In genomic region chr16:10786288-10786687, GRCm38 (mm10) we compare ENCODE assay signal across 8 mouse cellular contexts. TPM values are rescaled to one million over a fixed set of nuclear protein-coding genes. Genes with fewer than 3 reads are reported as not detected.
DNase-seq lines count a peak whose midpoint lies in the region; ATAC-seq lines count a peak whose summit lies in the region.

No protein-coding gene starts in this region.

- peak overlapping the region; percentile 92 for H3K4me3 ChIP-seq in brown adipose tissue, adult 24 weeks (ENCODE audit: insufficient read depth, low read depth, low read length)
- peak overlapping the region; percentile 85 for H3K4me3 ChIP-seq in heart, embryonic 13.5 days
- H3K4me3 ChIP-seq in liver, embryonic 12.5 days = peak overlapping the region; percentile 81
- peak overlapping the region; percentile 76 for H3K4me3 ChIP-seq in stomach, embryonic 15.5 days (replicated peaks)

- peaks cover 5% of the 10 kb centered on the region; the same call in 1 of the 2 replicates for H3K36me3 ChIP-seq in heart, embryonic 13.5 days
- no peaks in the 10 kb centered on the region for H3K36me3 ChIP-seq in liver, embryonic 12.5 days
- no peaks in the 10 kb centered on the region for H3K36me3 ChIP-seq in stomach, embryonic 15.5 days

- H3K9me3 ChIP-seq in heart, embryonic 13.5 days = no peaks in the 10 kb centered on the region
- no peaks in the 10 kb centered on the region for H3K9me3 ChIP-seq in liver, embryonic 12.5 days (replicated peaks)
- no peaks in the 10 kb centered on the region for H3K9me3 ChIP-seq in stomach, embryonic 15.5 days

- no peaks in the 10 kb centered on the region for H3K4me1 ChIP-seq in brown adipose tissue, adult 24 weeks (ENCODE audit: control insufficient read depth, insufficient read depth, insufficient read length, low read length)
- H3K4me1 ChIP-seq in heart, embryonic 13.5 days = peaks cover 48% of the 10 kb centered on the region
- peaks cover 41% of the 10 kb centered on the region for H3K4me1 ChIP-seq in liver, embryonic 12.5 days
- peaks cover 36% of the 10 kb centered on the region for H3K4me1 ChIP-seq in stomach, embryonic 15.5 days

- H3K27ac ChIP-seq in brown adipose tissue, adult 24 weeks (replicated peaks; ENCODE audit: low read depth, low read length) = peak overlapping the region; percentile 92
- peak overlapping the region; percentile 96 for H3K27ac ChIP-seq in heart, embryonic 13.5 days (replicated peaks)
- peak overlapping the region; percentile 82 for H3K27ac ChIP-seq in liver, embryonic 12.5 days
- peak overlapping the region; percentile 100 for H3K27ac ChIP-seq in stomach, embryonic 15.5 days

- peak; percentile 62 for DNase-seq in fat pad, adult 2 months (ENCODE audit: extremely low read depth, low read depth, low spot score)
- peak; percentile 91 for DNase-seq in kidney, postnatal 10 days
- DNase-seq in natural killer cell, adult 2 months (ENCODE audit: low spot score in 2 of 2) = peak; percentile 80 to 84

- peak overlapping the region; percentile 93 for H3K9ac ChIP-seq in heart, embryonic 13.5 days
- peak overlapping the region; percentile 76 for H3K9ac ChIP-seq in liver, embryonic 12.5 days
- peak overlapping the region; percentile 66; the same call in 1 of the 2 replicates for H3K9ac ChIP-seq in stomach, embryonic 15.5 days

- H3K27me3 ChIP-seq in heart, embryonic 13.5 days (replicated peaks) = peaks cover 8% of the 10 kb centered on the region; the same call in 1 of the 2 replicates
- peaks cover 75% of the 10 kb centered on the region for H3K27me3 ChIP-seq in liver, embryonic 12.5 days (replicated peaks)
- no peaks in the 10 kb centered on the region for H3K27me3 ChIP-seq in stomach, embryonic 15.5 days (replicated peaks)

- peak; percentile 49 for ATAC-seq in CD4-positive, CD25-positive, alpha-beta regulatory T cell, adult 4 months
- no peak for ATAC-seq in heart, embryonic 13.5 days (ENCODE audit: extremely low read depth, insufficient number of reproducible peaks, low FRiP score, low TSS enrichment)
- ATAC-seq in liver, embryonic 12.5 days = peak; percentile 50
- ATAC-seq in stomach, embryonic 15.5 days (ENCODE audit: insufficient read depth, low FRiP score, low read depth) = peak; percentile 41

- H3K4me2 ChIP-seq in heart, embryonic 13.5 days = peak overlapping the region; percentile 97
- H3K4me2 ChIP-seq in liver, embryonic 12.5 days = peak overlapping the region; percentile 99
- peak overlapping the region; percentile 96 for H3K4me2 ChIP-seq in stomach, embryonic 15.5 days

- WGBS in heart, embryonic 13.5 days = 2% methylated on average over 9 of the region's 9 CpGs
- under 1% methylated on average over 9 of the region's 9 CpGs for WGBS in liver, embryonic 12.5 days (ENCODE audit: insufficient replicate concordance)
- 1% methylated on average over 9 of the region's 9 CpGs for WGBS in stomach, embryonic 15.5 days

RNA-seq across cellular contexts. Expression of gene Socs1, which starts 1.0 kb away (rescaled TPM):
- polyA plus RNA-seq in CD4-positive, CD25-positive, alpha-beta regulatory T cell, adult 4 months (2017; shearing (Covaris generic)) = 1 to 10 TPM; 2.5 to 3.9 TPM
- 0.54 TPM in 1 of 2 replicates, not detected in the other for polyA plus RNA-seq in brown adipose tissue, adult 24 weeks (2012; ENCODE audit: insufficient read depth, insufficient read length, missing spikeins)
- polyA plus RNA-seq in heart, embryonic 13.5 days (2015; fragmentation: Nextera tagmentation; extraction: Ambion mirVana) = 4.8 and 5.7 TPM in 2 replicates
- polyA plus RNA-seq in liver, embryonic 12.5 days (2016; fragmentation: Nextera tagmentation; extraction: Ambion mirVana) = 1.8 TPM in 2 replicates
- polyA plus RNA-seq in stomach, embryonic 15.5 days (2015; fragmentation: Nextera tagmentation; extraction: Ambion mirVana) = 9.0 and 10.2 TPM in 2 replicates

RNA-seq across cellular contexts. Expression of gene Tnp2, which starts 2.2 kb away (rescaled TPM):
- 1 to 10 TPM; 2.4 to 3.7 TPM for polyA plus RNA-seq in CD4-positive, CD25-positive, alpha-beta regulatory T cell, adult 4 months (2017; shearing (Covaris generic))
- polyA plus RNA-seq in brown adipose tissue, adult 24 weeks (2012; ENCODE audit: insufficient read depth, insufficient read length, missing spikeins) = not detected in 2 replicates
- not detected in 2 replicates for polyA plus RNA-seq in heart, embryonic 13.5 days (2015; fragmentation: Nextera tagmentation; extraction: Ambion mirVana)
- polyA plus RNA-seq in liver, embryonic 12.5 days (2016; fragmentation: Nextera tagmentation; extraction: Ambion mirVana) = not detected in 2 replicates
- not detected in 2 replicates for polyA plus RNA-seq in stomach, embryonic 15.5 days (2015; fragmentation: Nextera tagmentation; extraction: Ambion mirVana)

RNA-seq across cellular contexts. Expression of gene Prm3, which starts 4.4 kb away (rescaled TPM):
- polyA plus RNA-seq in CD4-positive, CD25-positive, alpha-beta regulatory T cell, adult 4 months (2017; shearing (Covaris generic)) = not detected
- polyA plus RNA-seq in brown adipose tissue, adult 24 weeks (2012; ENCODE audit: insufficient read depth, insufficient read length, missing spikeins) = not detected in 2 replicates
- polyA plus RNA-seq in heart, embryonic 13.5 days (2015; fragmentation: Nextera tagmentation; extraction: Ambion mirVana) = not detected in 2 replicates
- polyA plus RNA-seq in liver, embryonic 12.5 days (2016; fragmentation: Nextera tagmentation; extraction: Ambion mirVana) = not detected in 2 replicates
- not detected in 2 replicates for polyA plus RNA-seq in stomach, embryonic 15.5 days (2015; fragmentation: Nextera tagmentation; extraction: Ambion mirVana)

RNA-seq across cellular contexts. Expression of gene Prm2, which starts 9.6 kb away (rescaled TPM):
- polyA plus RNA-seq in CD4-positive, CD25-positive, alpha-beta regulatory T cell, adult 4 months (2017; shearing (Covaris generic)) = not detected
- polyA plus RNA-seq in brown adipose tissue, adult 24 weeks (2012; ENCODE audit: insufficient read depth, insufficient read length, missing spikeins) = not detected in 2 replicates
- polyA plus RNA-seq in heart, embryonic 13.5 days (2015; fragmentation: Nextera tagmentation; extraction: Ambion mirVana) = not detected in 2 replicates
- not detected in 2 replicates for polyA plus RNA-seq in liver, embryonic 12.5 days (2016; fragmentation: Nextera tagmentation; extraction: Ambion mirVana)
- not detected in 2 replicates for polyA plus RNA-seq in stomach, embryonic 15.5 days (2015; fragmentation: Nextera tagmentation; extraction: Ambion mirVana)

RNA-seq across cellular contexts. Expression of gene Prm1, which starts 19.4 kb away (rescaled TPM):
- under 1 TPM in 1 of 2 experiments, not detected in 1; 0.75 TPM for polyA plus RNA-seq in CD4-positive, CD25-positive, alpha-beta regulatory T cell, adult 4 months (2017; shearing (Covaris generic))
- not detected in 2 replicates for polyA plus RNA-seq in brown adipose tissue, adult 24 weeks (2012; ENCODE audit: insufficient read depth, insufficient read length, missing spikeins)
- 0.36 TPM in 1 of 2 replicates, not detected in the other for polyA plus RNA-seq in heart, embryonic 13.5 days (2015; fragmentation: Nextera tagmentation; extraction: Ambion mirVana)
- polyA plus RNA-seq in liver, embryonic 12.5 days (2016; fragmentation: Nextera tagmentation; extraction: Ambion mirVana) = not detected in 2 replicates
- polyA plus RNA-seq in stomach, embryonic 15.5 days (2015; fragmentation: Nextera tagmentation; extraction: Ambion mirVana) = not detected in 2 replicates
